Comparison of ENCODE assay signal across 26 mouse cellular contexts in the genomic region with DNA sequence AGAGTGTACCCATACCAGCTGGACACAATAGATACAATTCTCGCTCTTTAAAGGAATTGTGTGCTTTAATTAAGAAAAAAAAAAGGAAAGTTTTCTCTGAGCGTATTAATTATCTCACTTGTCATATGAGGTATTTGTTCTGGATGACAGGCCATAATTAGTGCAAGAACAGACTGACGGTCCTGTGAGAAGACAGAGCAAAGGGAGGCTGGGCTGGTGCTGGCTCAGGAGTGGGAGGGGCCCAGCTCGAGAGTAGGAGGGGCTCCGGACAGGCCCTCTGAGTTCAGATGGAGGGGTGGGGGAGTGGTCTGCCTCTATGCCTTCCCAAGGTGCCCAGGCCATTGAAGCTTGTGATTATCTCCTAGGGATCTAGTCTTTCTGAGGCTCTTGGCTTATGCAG.
"Had no signal": no experiment of that assay in that cellular context is flagged by ENCODE, and none has a peak within 500 bp of the region (broad histone marks: within the 10 kb centered on the region; RNA-seq: fewer than 3 reads in every experiment).

No protein-coding gene starts in this region.

- DNase-seq: kidney, adult 9 months; kidney, postnatal 14 days; kidney, postnatal 4 days; layer of hippocampus, postnatal 36 days; liver; lung, adult 18-20 months; lung, postnatal 10 days; lung, postnatal 36 days; right cerebral cortex, adult 18-20 months; right cerebral cortex, postnatal 14 days; right cerebral cortex, postnatal 4 days; thymus, adult 2 months; thymus, postnatal 14 days; thymus, postnatal 4 days had no signal

- H3K4me2 ChIP-seq: limb, embryonic 12.5 days; liver, embryonic 12.5 days; liver, embryonic 15.5 days; lung, embryonic 15.5 days; midbrain, embryonic 13.5 days; neural tube, embryonic 13.5 days had no signal

- H3K36me3 ChIP-seq: limb, embryonic 12.5 days; liver, embryonic 12.5 days; liver, embryonic 15.5 days; lung, embryonic 15.5 days; midbrain, embryonic 10.5 days; midbrain, embryonic 13.5 days; neural tube, embryonic 13.5 days had no signal

- H3K27ac ChIP-seq: left cerebral cortex, adult 2 months; limb, embryonic 12.5 days; liver, embryonic 12.5 days; liver, embryonic 15.5 days; lung, embryonic 15.5 days; midbrain, embryonic 10.5 days; midbrain, embryonic 13.5 days; neural tube, embryonic 13.5 days; stomach, postnatal 0 days had no signal

- H3K4me3 ChIP-seq: left cerebral cortex, adult 2 months; limb, embryonic 12.5 days; liver, embryonic 12.5 days; liver, embryonic 15.5 days; lung, embryonic 15.5 days; megakaryocyte, embryonic 14.5 days; midbrain, embryonic 10.5 days; midbrain, embryonic 13.5 days; myocyte; neural tube, embryonic 13.5 days had no signal

- ATAC-seq: liver, embryonic 12.5 days; midbrain, embryonic 13.5 days; midbrain, embryonic 16.5 days had no signal

- H3K27me3 ChIP-seq: limb, embryonic 12.5 days; liver, embryonic 12.5 days; liver, embryonic 15.5 days; lung, embryonic 15.5 days; megakaryocyte, embryonic 14.5 days; midbrain, embryonic 13.5 days; neural tube, embryonic 13.5 days had no signal

- H3K9ac ChIP-seq: limb, embryonic 12.5 days; liver, embryonic 12.5 days; liver, embryonic 15.5 days; lung, embryonic 15.5 days; midbrain, embryonic 13.5 days; neural tube, embryonic 13.5 days had no signal

- H3K9me3 ChIP-seq: limb, embryonic 12.5 days; liver, embryonic 12.5 days; liver, embryonic 15.5 days; lung, embryonic 15.5 days; midbrain, embryonic 10.5 days; midbrain, embryonic 13.5 days; neural tube, embryonic 13.5 days had no signal

- H3K4me1 ChIP-seq: limb, embryonic 12.5 days; liver, embryonic 12.5 days; liver, embryonic 15.5 days; lung, embryonic 15.5 days; megakaryocyte, embryonic 14.5 days; midbrain, embryonic 10.5 days; midbrain, embryonic 13.5 days had no signal
